ENCODE assay signal across 10 mouse cellular contexts in the genomic region with DNA sequence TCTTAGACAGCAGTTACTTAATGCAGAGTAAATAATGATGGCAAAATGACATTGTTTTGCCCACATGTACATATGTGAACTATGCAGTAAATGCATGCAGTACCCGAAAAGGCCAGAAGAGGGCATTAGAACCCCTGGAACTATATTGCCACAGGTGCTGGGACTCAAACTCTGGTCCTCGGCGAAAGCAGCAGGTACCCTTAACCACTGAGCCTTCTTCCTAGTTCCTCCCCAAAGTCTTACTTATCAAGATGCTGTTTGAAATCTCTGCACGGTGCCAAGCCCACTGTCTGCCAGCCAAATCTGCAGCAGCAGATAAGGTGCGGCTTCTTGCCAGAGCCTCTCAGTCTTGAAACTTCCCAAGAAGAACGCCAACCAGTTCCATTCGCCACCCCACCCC.
A peak's percentile ranks its signal among the peaks of the same experiment; 100 is the strongest.
DNase-seq lines count a peak whose midpoint lies in the region; ATAC-seq and TF ChIP-seq lines count a peak whose summit lies in the region.
"Had no signal": no experiment of that assay in that cellular context is flagged by ENCODE, and none has a peak within 500 bp of the region (broad histone marks: within the 10 kb centered on the region; RNA-seq: fewer than 3 reads in every experiment).

No protein-coding gene starts in this region.

- H3K36me3 ChIP-seq in forebrain, postnatal 0 days (ENCODE audit: insufficient read depth): no peaks in the 10 kb centered on the region
- H3K36me3 ChIP-seq in forebrain, embryonic 12.5 days (replicated peaks): no peaks in the 10 kb centered on the region
- no peaks in the 10 kb centered on the region for H3K36me3 ChIP-seq in lung, postnatal 0 days (ENCODE audit: insufficient read depth, low read length)

- DNase-seq in forebrain, postnatal 0 days: no peak
- no peak for DNase-seq in lung, postnatal 0 days (ENCODE audit: low spot score)
- DNase-seq in lung, postnatal 14 days: no peak
- DNase-seq in c-Kit-negative CD71-positive TER-119-positive erythroid progenitor cells, embryonic 14.5 days (ENCODE audit: low read depth, low spot score): peak; percentile 17
- DNase-seq in testis, postnatal 14 days (ENCODE audit: low spot score): peak; percentile 51
- DNase-seq in frontal cortex, postnatal 36 days (ENCODE audit: low spot score in 2 of 2): no peak
- DNase-seq in cerebellum, postnatal 36 days: no peak
- DNase-seq: gastrocnemius, postnatal 25 days; kidney, postnatal 10 days had no signal

- peak; percentile 50 for TF ChIP-seq CTCF in forebrain, postnatal 0 days (IDR thresholded peaks at IDR 0.05; ENCODE audit: low read depth)
- peak; percentile 64 for TF ChIP-seq CTCF in lung, postnatal 0 days (IDR thresholded peaks at IDR 0.05)

- no peak for ATAC-seq in forebrain, postnatal 0 days
- ATAC-seq in forebrain, embryonic 12.5 days (ENCODE audit: low FRiP score): no peak
- no peak for ATAC-seq in lung, postnatal 0 days

- no peaks in the 10 kb centered on the region for H3K27me3 ChIP-seq in forebrain, postnatal 0 days (ENCODE audit: insufficient read depth, low read length)
- H3K27me3 ChIP-seq in forebrain, embryonic 12.5 days: no peaks in the 10 kb centered on the region
- no peaks in the 10 kb centered on the region for H3K27me3 ChIP-seq in lung, postnatal 0 days (replicated peaks; ENCODE audit: insufficient read depth, low read length)

- peaks cover 11% of the 10 kb centered on the region for H3K4me1 ChIP-seq in forebrain, postnatal 0 days (ENCODE audit: insufficient read depth)
- H3K4me1 ChIP-seq in forebrain, embryonic 12.5 days: peaks cover 11% of the 10 kb centered on the region
- no peaks in the 10 kb centered on the region; the same call in 1 of the 2 replicates for H3K4me1 ChIP-seq in lung, postnatal 0 days (ENCODE audit: insufficient read depth, low read depth, low read length)

- H3K4me3 ChIP-seq in forebrain, postnatal 0 days (ENCODE audit: low read depth, low read length): no peak overlapping the region
- no peak overlapping the region for H3K4me3 ChIP-seq in forebrain, embryonic 12.5 days (replicated peaks)
- H3K4me3 ChIP-seq in lung, postnatal 0 days (ENCODE audit: low read depth, low read length): no peak overlapping the region

- no peak overlapping the region for H3K9ac ChIP-seq in forebrain, postnatal 0 days
- H3K9ac ChIP-seq in forebrain, embryonic 12.5 days: no peak overlapping the region
- H3K9ac ChIP-seq in lung, postnatal 0 days (replicated peaks; ENCODE audit: low read depth): no peak overlapping the region

- H3K4me2 ChIP-seq in forebrain, postnatal 0 days (ENCODE audit: low read depth): no peak overlapping the region
- no peak overlapping the region for H3K4me2 ChIP-seq in forebrain, embryonic 12.5 days
- H3K4me2 ChIP-seq in lung, postnatal 0 days (replicated peaks; ENCODE audit: low read depth, low read length): no peak overlapping the region

- TF ChIP-seq EP300 in lung, postnatal 0 days (IDR thresholded peaks at IDR 0.05): no peak

- no peaks in the 10 kb centered on the region for H3K9me3 ChIP-seq in forebrain, postnatal 0 days (ENCODE audit: low read length)
- H3K9me3 ChIP-seq in forebrain, embryonic 12.5 days: no peaks in the 10 kb centered on the region
- H3K9me3 ChIP-seq in lung, postnatal 0 days (ENCODE audit: low read length): no peaks in the 10 kb centered on the region

- no peak overlapping the region for H3K27ac ChIP-seq in forebrain, postnatal 0 days (ENCODE audit: low read depth, low read length)
- no peak overlapping the region for H3K27ac ChIP-seq in forebrain, embryonic 12.5 days
- H3K27ac ChIP-seq in lung, postnatal 0 days (ENCODE audit: low read length): no peak overlapping the region

- 81% methylated on average over 7 of the region's 7 CpGs for WGBS in forebrain, postnatal 0 days
- 83% methylated on average over 7 of the region's 7 CpGs for WGBS in forebrain, embryonic 12.5 days
- WGBS in lung, postnatal 0 days: 79% methylated on average over 7 of the region's 7 CpGs

Comparison
In these comparisons a context has a peak if more than half of its experiments do, and no peak if none do; other contexts are left out.
1. DNase-seq: peak in c-Kit-negative CD71-positive TER-119-positive erythroid progenitor cells, embryonic 14.5 days (single experiment) and testis, postnatal 14 days (single experiment); none in forebrain, postnatal 0 days (single experiment), lung, postnatal 0 days (single experiment), lung, postnatal 14 days (single experiment), frontal cortex, postnatal 36 days (0 of 2) and cerebellum, postnatal 36 days (0 of 2).